Mouse (Mus musculus) E14TG2a.4 (cell line): ENCODE measurements around the gene Rock2.
A peak's percentile ranks its signal among the peaks of the same experiment; 100 is the strongest.

Experiments
- H3K27me3 ChIP-seq: 2 replicates; pipeline ENCODE4 v1.6.1; 2014; ENCODE audit warnings: low read length, control low read depth; ENCODE audit not compliant: insufficient read depth
- H3K36me3 ChIP-seq: 2 replicates; pipeline ENCODE4 v1.6.1; 2014; ENCODE audit warnings: low read length, control low read depth; ENCODE audit not compliant: insufficient read depth
- H3K4me1 ChIP-seq: replicated peaks from 2 replicates; pipeline ENCODE4 v1.6.1; 2014; ENCODE audit warnings: low read depth, low read length, control low read depth
- H3K4me3 ChIP-seq: replicated peaks from 2 replicates; pipeline ENCODE4 v1.5.1; 2014; ENCODE audit warnings: mild to moderate bottlenecking, low read length
- H3K9me3 ChIP-seq: 2 replicates; pipeline ENCODE4 v1.6.1; 2014; ENCODE audit warnings: low read length, control low read depth
- CTCF ChIP-seq: conservative IDR thresholded peaks from 2 replicates; pipeline ENCODE4 v1.5.1; 2014; ENCODE audit warnings: low read length
- NANOG ChIP-seq: IDR thresholded peaks from 2 replicates; pipeline ENCODE4 v1.6.1; 2014; ENCODE audit warnings: borderline replicate concordance, low read length, mixed read lengths
- POU5F1 ChIP-seq: IDR thresholded peaks from 2 replicates; pipeline ENCODE4 v1.6.1; 2014; ENCODE audit warnings: low read length, borderline replicate concordance

Gene Rock2

DNA sequence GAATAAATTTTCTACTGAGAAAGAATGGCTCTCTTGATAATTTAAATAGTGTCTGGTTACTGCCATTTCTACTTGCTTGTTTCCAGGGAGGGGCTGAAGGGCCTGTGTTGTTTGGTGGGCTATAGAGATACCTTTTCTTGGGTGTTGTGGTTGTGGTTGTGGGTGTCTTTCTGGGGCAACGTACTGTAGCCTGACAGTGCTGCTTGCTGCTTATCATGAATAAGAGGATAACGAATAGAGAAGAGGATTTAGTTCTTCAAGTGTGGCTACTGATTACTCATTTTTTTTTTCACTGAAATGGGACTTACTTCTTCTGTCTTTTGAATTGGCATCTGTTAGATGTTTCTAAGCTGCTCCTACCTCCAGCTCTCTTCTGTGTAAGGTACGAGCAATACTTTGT, 47.3 kb downstream of the Rock2 start:
- Histone ChIP-seq H3K27me3 (no peaks in the 10 kb centered on the region), H3K4me1 (no peaks in the 10 kb centered on the region), H3K4me3 (no peak overlapping the region), H3K36me3 (peaks cover 31% of the 10 kb centered on the region), H3K9me3 (no peaks in the 10 kb centered on the region)
- TF ChIP-seq POU5F1 (no peak), NANOG (no peak), CTCF (no peak)

DNA sequence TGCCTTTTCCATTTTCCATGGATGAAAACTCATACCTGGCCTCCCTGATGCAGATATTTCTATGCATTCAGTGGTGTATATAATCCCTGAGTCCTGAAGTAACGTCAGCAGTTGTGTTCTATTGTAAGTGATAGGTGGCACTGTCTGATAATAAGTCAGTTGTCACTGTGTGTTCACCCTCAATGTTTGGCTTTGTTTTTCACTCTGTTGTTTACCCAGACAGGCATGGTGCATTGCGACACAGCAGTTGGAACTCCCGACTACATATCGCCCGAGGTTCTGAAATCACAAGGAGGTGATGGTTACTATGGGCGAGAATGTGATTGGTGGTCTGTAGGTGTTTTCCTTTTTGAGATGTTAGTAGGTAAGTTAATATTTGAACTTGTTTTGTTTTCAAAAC, 53.5 kb downstream of the Rock2 start:
- Histone ChIP-seq H3K9me3 (no peaks in the 10 kb centered on the region), H3K4me3 (no peak overlapping the region), H3K36me3 (peaks cover 40% of the 10 kb centered on the region), H3K4me1 (no peaks in the 10 kb centered on the region), H3K27me3 (no peaks in the 10 kb centered on the region)
- TF ChIP-seq CTCF (no peak), NANOG (no peak), POU5F1 (no peak)

DNA sequence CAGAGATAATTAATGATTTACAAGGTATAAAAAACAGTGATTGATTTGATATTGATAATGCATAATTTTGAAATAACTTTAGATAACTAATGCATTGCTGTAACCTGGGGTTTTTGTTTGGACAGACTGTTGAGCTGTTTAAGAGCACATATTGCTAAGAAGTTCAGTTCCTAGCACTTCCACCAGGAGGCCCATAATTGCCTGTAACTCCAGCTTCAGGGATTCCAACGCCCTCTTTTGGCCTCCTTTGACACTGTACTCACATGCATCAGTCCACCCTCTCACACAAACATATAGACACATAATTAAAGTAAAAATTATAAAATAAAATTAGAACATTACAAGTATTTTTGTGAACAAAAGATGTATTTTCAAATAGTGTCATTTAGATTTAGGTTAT, 64.2 kb downstream of the Rock2 start:
- peaks cover 55% of the 10 kb centered on the region for H3K36me3 ChIP-seq
- H3K4me1 ChIP-seq = no peaks in the 10 kb centered on the region
- peak; percentile 62 for TF ChIP-seq CTCF
- TF ChIP-seq POU5F1 = no peak
- H3K27me3 ChIP-seq = no peaks in the 10 kb centered on the region
- no peak overlapping the region for H3K4me3 ChIP-seq
- H3K9me3 ChIP-seq = no peaks in the 10 kb centered on the region

DNA sequence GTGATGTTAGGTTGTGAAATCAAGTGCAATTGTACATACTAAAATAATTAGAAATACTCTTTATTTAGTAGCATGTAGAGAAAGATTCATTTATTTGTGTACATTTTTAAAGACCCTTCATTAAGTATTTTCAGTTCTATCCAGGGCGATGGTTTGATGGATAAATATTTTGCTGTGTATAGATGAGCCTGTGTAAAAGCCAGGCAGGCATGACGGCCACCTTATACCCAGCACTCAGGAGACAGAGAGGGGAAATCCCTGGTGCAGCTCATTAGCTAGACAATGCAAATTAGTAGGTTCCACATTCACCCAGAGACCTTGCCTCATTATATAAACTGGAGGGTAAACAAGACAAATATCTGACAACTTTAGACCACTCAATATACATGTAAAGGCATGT, 68.7 kb downstream of the Rock2 start:
- H3K9me3 ChIP-seq = no peaks in the 10 kb centered on the region
- TF ChIP-seq NANOG (no peak), CTCF (no peak), POU5F1 (no peak)

DNA sequence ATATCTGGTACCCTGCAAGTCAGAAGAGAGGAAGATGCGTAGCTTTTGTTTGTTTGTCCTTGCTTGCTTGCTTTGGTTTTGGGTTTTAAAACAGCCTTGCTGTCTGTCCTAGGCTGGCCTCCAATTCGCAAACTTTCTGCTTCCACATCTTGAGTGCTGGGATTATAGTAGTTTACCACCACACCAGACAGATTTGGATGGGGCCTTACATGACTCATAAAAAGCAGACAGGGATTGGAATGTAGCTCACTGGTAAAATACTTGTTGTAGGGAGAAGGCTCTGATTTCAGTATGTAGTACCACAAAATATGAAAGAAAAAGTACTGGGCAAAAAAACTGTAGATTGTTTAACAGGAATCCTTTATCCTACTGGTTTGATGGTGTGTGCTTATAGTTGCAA, 72.1 kb downstream of the Rock2 start:
- H3K36me3 ChIP-seq = peaks cover 56% of the 10 kb centered on the region
- TF ChIP-seq NANOG (no peak), POU5F1 (no peak), CTCF (no peak)
- no peaks in the 10 kb centered on the region for H3K9me3 ChIP-seq
- no peaks in the 10 kb centered on the region for H3K27me3 ChIP-seq
- no peaks in the 10 kb centered on the region for H3K4me1 ChIP-seq
- H3K4me3 ChIP-seq = no peak overlapping the region

More for the DNA sequence above, 68.7 kb downstream of the Rock2 start:
- Histone ChIP-seq H3K36me3 (peaks cover 60% of the 10 kb centered on the region), H3K27me3 (no peaks in the 10 kb centered on the region), H3K4me3 (no peak overlapping the region), H3K4me1 (no peaks in the 10 kb centered on the region)

DNA sequence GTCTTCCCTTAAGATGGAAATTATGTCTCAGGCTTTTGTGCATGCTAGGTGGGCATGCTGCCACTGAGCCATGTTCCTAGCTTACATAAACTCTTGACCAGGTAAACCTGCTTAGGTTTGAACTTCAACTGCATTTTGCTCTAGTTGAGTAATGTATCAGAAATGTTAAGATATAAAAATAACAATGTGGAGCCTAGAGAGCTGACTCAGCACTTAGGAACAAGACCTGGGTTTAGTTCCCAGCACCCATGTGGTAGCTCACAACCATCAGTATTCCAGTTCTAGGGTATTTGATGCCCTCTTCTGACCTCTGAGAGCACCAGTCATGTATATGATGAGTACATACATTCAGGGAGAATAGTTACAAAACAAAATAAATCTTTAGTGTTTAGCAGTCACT, 82.4 kb downstream of the Rock2 start:
- TF ChIP-seq CTCF = no peak
- TF ChIP-seq NANOG = no peak

DNA sequence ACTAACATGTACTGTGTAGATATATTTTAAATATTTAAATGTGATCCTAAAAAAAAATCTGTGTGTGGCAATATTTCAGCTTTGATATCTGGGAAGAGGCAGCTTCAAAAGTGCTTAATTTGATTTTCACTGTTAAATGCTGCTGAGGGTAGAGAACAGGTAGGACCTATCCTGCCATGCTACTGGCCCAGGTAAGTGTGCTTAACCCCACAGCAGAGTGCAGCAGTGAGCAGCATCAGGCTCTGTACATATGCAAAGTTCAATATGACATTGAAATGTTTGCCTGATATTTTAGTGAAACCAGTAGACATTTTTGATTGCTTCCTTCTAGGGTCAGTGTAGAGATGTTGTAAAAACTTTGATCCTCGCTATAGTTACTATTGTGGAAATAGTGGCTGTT, 91.1 kb downstream of the Rock2 start:
- TF ChIP-seq NANOG (no peak), CTCF (no peak), POU5F1 (no peak)
- H3K27me3 ChIP-seq = no peaks in the 10 kb centered on the region
- H3K4me3 ChIP-seq = no peak overlapping the region
- H3K9me3 ChIP-seq = no peaks in the 10 kb centered on the region
- no peaks in the 10 kb centered on the region for H3K4me1 ChIP-seq
- H3K36me3 ChIP-seq = peaks cover 55% of the 10 kb centered on the region

More for the DNA sequence above, 82.4 kb downstream of the Rock2 start:
- Histone ChIP-seq H3K27me3 (no peaks in the 10 kb centered on the region), H3K9me3 (no peaks in the 10 kb centered on the region), H3K4me3 (no peak overlapping the region), H3K4me1 (no peaks in the 10 kb centered on the region), H3K36me3 (peaks cover 85% of the 10 kb centered on the region)

DNA sequence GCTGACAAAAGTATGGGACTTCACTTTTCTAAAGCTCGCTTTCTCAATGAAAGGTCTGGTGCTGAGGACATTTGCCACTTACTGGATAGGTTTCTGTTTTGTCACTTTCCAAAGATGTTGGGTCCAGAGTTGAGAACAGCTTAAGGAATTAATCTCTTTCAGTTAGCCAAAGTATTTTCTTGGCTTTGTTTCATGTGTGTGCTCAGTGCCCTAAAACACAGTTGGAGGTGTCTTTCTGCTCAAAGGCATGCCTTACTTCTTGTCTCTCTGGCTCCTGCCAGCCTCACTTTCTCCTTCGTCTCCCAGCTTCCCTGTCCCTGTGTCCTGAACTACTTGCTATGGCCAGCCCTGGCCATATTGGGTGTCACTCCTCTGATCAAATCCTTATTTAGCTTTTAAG, 96.7 kb downstream of the Rock2 start:
- Histone ChIP-seq H3K27me3 (no peaks in the 10 kb centered on the region), H3K4me3 (no peak overlapping the region), H3K9me3 (no peaks in the 10 kb centered on the region), H3K4me1 (no peaks in the 10 kb centered on the region), H3K36me3 (peaks cover 75% of the 10 kb centered on the region)
- TF ChIP-seq NANOG (no peak), CTCF (no peak), POU5F1 (no peak)

DNA sequence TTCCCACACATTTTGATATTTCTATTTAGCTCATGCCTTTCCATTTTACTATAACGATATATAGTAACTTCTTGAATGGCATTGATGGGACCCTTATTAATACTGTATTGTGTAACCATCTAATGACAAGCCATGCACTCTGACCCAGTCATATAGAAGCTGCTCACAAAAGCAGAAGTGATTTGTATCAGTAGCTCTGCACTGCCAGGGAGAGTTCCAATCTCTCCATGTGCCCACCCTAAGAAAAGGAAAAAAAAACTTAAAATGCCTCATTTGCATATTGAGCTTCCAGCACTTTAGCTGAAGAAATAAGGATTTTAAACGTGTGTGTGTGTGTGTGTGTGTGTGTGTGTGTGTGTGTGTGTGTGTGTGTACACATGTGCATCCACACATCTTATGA, 97.7 kb downstream of the Rock2 start:
- Histone ChIP-seq H3K9me3 (no peaks in the 10 kb centered on the region), H3K4me3 (no peak overlapping the region), H3K4me1 (peaks cover under 1% of the 10 kb centered on the region; the same call in 1 of the 2 replicates), H3K36me3 (peaks cover 80% of the 10 kb centered on the region), H3K27me3 (no peaks in the 10 kb centered on the region)
- TF ChIP-seq POU5F1 (no peak), NANOG (no peak), CTCF (no peak)

DNA sequence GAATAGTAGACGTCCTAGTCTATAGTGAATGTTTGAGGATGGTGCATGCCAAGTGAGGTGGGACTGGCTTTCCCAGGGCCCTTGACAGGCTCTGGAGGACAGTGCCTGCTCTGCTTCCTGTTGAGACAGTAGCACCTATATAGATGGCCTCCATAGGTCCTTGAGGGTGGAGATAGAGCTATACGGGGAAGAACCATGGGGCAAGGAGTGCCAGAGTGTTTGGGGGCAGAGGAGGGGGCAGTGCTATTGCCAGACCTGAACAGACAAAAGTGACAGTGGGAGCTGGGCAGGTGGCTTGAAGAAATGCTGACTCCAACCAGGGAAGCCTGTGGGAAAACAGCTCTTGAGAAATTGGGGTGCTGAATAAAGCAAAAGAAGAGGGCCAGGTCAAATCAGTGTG, 99.6 kb downstream of the Rock2 start:
- no peaks in the 10 kb centered on the region for H3K9me3 ChIP-seq
- peaks cover 20% of the 10 kb centered on the region for H3K4me1 ChIP-seq
- no peak overlapping the region for H3K4me3 ChIP-seq
- TF ChIP-seq CTCF (no peak), POU5F1 (no peak), NANOG (no peak)
- peaks cover 76% of the 10 kb centered on the region for H3K36me3 ChIP-seq
- no peaks in the 10 kb centered on the region for H3K27me3 ChIP-seq
